Mouse (Mus musculus) embryonic facial prominence, embryonic 14.5 days (tissue): ENCODE measurements around the gene Tspan6. TPM values are rescaled to one million over a fixed set of nuclear protein-coding genes. Genes with fewer than 3 reads are reported as not detected.

Source experiments
- ATAC-seq: fragments of 200-750 bp; cut with Nextera tagmentation; 2 replicates; pipeline ENCODE4 v1.8.0; 2017; ENCODE audit warnings: low read depth, moderate number of reproducible peaks, moderate TSS enrichment
- DNase-seq: peaks from one replicate; pipeline ENCODE4 v3.0.0-alpha.2; 2015; ENCODE audit warnings: low spot score
- H3K27ac ChIP-seq: fragments of 300-500 bp; sonication (generic); replicated peaks from 2 replicates; pipeline ENCODE4 v1.5.1; 2014; ENCODE audit warnings: low read depth, mild to moderate bottlenecking, low read length, moderate library complexity
- H3K27me3 ChIP-seq: fragments of 300-500 bp; sonication (generic); replicated peaks from 2 replicates; pipeline ENCODE4 v1.6.1; 2014; ENCODE audit warnings: low read length; ENCODE audit not compliant: control insufficient read depth, insufficient read depth
- H3K36me3 ChIP-seq: fragments of 300-500 bp; sonication (generic); 2 replicates; pipeline ENCODE4 v1.6.1; 2014; ENCODE audit warnings: low read length, mixed read lengths; ENCODE audit not compliant: control insufficient read depth, insufficient read depth
- H3K4me1 ChIP-seq: fragments of 300-500 bp; sonication (generic); 2 replicates; pipeline ENCODE4 v1.6.1; 2014; ENCODE audit warnings: antibody characterized with exemption, low read length; ENCODE audit not compliant: control insufficient read depth, insufficient read depth
- H3K4me2 ChIP-seq: fragments of 300-500 bp; sonication (generic); 2 replicates; pipeline ENCODE4 v1.6.1; 2014; ENCODE audit warnings: low read depth, mild to moderate bottlenecking, low read length, moderate library complexity, mixed read lengths
- H3K4me3 ChIP-seq: fragments of 300-500 bp; sonication (generic); 2 replicates; pipeline ENCODE4 v1.5.1; 2014; ENCODE audit warnings: low read depth, mild to moderate bottlenecking, low read length
- H3K9ac ChIP-seq: fragments of 300-500 bp; sonication (generic); 2 replicates; pipeline ENCODE4 v1.6.1; 2014; ENCODE audit warnings: low read depth, mild to moderate bottlenecking, low read length, moderate library complexity, mixed read lengths
- H3K9me3 ChIP-seq: fragments of 300-500 bp; sonication (generic); 2 replicates; pipeline ENCODE4 v1.6.1; 2016; ENCODE audit warnings: low read length; ENCODE audit not compliant: control insufficient read depth
- WGBS: fragments of 180-500 bp; shearing (Covaris S2); extraction: QIAGEN DNeasy Blood & Tissue Kit; methylation state at CpG from one replicate; pipeline ENCODE4 v1.1.7; 2014; 5-methylcytosine and 5-hydroxymethylcytosine counted together
- polyA plus RNA-seq: library from polyadenylated mRNA; unstranded; fragments of >200 nt; fragmentation: Nextera tagmentation; extraction: Ambion mirVana; gene quantifications from 2 replicates; pipeline ENCODE4 v1.2.1, GENCODE M21; 2014

The Tspan6 gene
- polyA plus RNA-seq, 1 experiment from 2014 or later: 170 TPM

- no peak overlapping the region for H3K4me2 ChIP-seq
- no peak; the same call in 1 of the 2 replicates for ATAC-seq
- DNase-seq: peak; percentile 24
- WGBS: 76% methylated on average over 3 of the region's 3 CpGs
- 0 out of 2 replicates have a peak, but pooled peaks cover 9% of the 10 kb centered on the region for H3K27me3 ChIP-seq
- H3K9ac ChIP-seq: no peak overlapping the region
- H3K36me3 ChIP-seq: no peaks in the 10 kb centered on the region
- no peak overlapping the region for H3K4me3 ChIP-seq
- H3K4me1 ChIP-seq: peaks cover 11% of the 10 kb centered on the region; the same call in 1 of the 2 replicates
- no peaks in the 10 kb centered on the region for H3K9me3 ChIP-seq
- no peak overlapping the region for H3K27ac ChIP-seq
These were observed 14.8 kb upstream of the Tspan6 start for GRCm38 (mm10) chrX:133913006-133913405.

DNA sequence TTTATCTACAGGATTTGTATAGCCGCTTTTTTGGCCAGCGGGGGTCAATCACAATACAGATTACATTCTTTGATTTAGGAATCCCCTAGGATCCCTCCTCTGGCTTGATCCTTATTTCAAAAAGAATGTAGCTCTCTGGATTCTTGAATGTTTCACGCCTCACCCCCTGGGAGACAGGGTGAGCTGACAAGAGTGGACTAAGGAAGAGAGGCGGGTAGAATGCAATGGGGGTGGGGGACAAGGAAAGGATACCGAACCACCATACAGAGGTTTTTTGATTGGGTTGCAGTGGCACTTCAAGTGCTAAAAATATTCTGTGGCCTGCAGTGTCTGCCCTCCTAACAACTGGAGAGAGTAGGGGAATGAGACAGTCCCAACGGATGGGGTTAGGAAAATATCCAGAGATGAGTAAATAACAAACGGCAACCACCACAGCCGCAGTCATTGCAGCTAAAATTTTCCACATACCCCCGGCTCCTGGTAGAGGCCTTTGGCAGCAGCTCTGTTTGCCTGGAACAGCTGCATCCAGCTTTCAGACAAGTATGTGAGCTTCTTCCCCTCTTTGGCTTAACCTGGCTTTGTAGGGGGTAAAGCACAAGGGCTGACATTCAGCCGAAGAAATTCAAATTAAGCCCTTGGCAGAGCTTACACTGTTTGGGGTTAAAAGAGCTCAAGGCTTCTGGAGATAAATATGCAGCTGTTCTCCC lies 13.3 kb upstream of the Tspan6 start:
- no peaks in the 10 kb centered on the region for H3K9me3 ChIP-seq
- H3K9ac ChIP-seq: no peak overlapping the region
- H3K36me3 ChIP-seq: no peaks in the 10 kb centered on the region
- peak overlapping the region; percentile 68 for H3K27ac ChIP-seq
- H3K4me3 ChIP-seq: no peak overlapping the region
- peak; percentile 86 for ATAC-seq
- WGBS: 36% methylated on average over 10 of the region's 10 CpGs
- peak overlapping the region; percentile 3; the same call in 1 of the 2 replicates for H3K4me2 ChIP-seq
- DNase-seq: peak; percentile 89
- 0 out of 2 replicates have a peak, but pooled peaks cover 9% of the 10 kb centered on the region for H3K27me3 ChIP-seq
- peaks cover 11% of the 10 kb centered on the region; the same call in 1 of the 2 replicates for H3K4me1 ChIP-seq

DNA sequence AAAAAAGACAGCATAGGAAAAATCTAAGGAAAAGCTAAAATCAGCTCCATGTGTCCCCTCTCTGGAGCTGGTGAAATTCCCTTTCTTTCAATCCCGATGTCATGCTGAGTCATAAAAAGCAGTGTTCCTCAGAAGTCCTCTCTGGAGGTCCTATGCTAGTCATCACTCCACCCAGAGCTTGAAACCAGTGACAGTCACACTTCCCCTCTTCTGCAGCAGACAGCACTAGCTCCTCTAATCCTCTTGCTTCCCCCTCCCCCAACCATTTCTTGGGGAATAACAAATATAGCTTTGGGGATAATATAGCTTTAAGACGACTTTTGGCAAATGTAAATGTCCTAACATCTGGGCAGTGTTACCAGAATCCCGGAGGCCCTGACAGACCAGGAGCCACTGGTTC lies 10.0 kb upstream of the Tspan6 start, which contains the start of gene Srpx2:
TSS of gene Srpx2 (plus strand) at position 166 of the 400 bp plus-strand sequence.
- Histone ChIP-seq H3K9ac (no peak within 1 kb of the TSS), H3K27me3 (0 out of 2 replicates have a peak, but pooled peaks cover 5% of the 10 kb centered on the region), H3K9me3 (no peaks in the 10 kb centered on the region), H3K27ac (no peak within 1 kb of the TSS), H3K4me2 (0 out of 2 replicates have a peak within 1 kb of the TSS, but pooled peaks have one; percentile 15), H3K4me3 (0 out of 2 replicates have a peak within 1 kb of the TSS, but pooled peaks have one; percentile 8), H3K36me3 (no peaks in the 10 kb centered on the region), H3K4me1 (no peaks in the 10 kb centered on the region)
- WGBS: 30% methylated on average over 3 of the region's 3 CpGs
- DNase-seq (peak; percentile 37), ATAC-seq (no peak)

- H3K9ac ChIP-seq: no peak overlapping the region
- no peaks in the 10 kb centered on the region for H3K9me3 ChIP-seq
- no peaks in the 10 kb centered on the region for H3K27me3 ChIP-seq
- DNase-seq (no peak), ATAC-seq (no peak)
- H3K27ac ChIP-seq: no peak overlapping the region
- no peak overlapping the region for H3K4me3 ChIP-seq
- H3K4me1 ChIP-seq: no peaks in the 10 kb centered on the region
- peaks cover 10% of the 10 kb centered on the region for H3K36me3 ChIP-seq
- no peak overlapping the region for H3K4me2 ChIP-seq
- 81% methylated on average over 5 of the region's 5 CpGs for WGBS
These were observed 10.1 kb downstream of the Tspan6 start for GRCm38 (mm10) chrX:133888111-133888510.

- H3K9ac ChIP-seq: no peak overlapping the region
- no peak overlapping the region for H3K4me3 ChIP-seq
- DNase-seq: no peak
These were observed 10.9 kb downstream of the Tspan6 start for GRCm38 (mm10) chrX:133887308-133887707.

DNA sequence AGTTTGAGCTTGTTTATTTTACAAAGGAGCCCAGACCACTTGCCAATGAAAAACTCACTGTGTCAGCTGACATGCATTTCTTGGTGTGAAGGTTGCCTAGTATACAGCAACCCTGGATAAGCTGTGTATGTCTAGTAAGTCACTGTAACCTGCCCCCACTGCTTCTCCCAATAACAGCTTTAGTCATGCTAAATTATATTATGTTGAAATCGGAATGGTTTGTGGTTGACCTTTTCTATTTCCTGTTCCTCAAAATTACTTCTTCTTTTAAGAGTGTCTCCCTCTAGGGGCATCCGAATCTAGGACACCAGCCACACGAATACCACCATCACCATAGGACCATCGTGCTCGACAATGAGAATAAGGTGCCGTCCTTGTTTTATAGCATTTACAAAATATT lies 28.5 kb downstream of the Tspan6 start:
- Histone ChIP-seq H3K9me3 (no peaks in the 10 kb centered on the region), H3K36me3 (no peaks in the 10 kb centered on the region), H3K4me1 (no peaks in the 10 kb centered on the region), H3K9ac (no peak overlapping the region), H3K4me2 (no peak overlapping the region), H3K27me3 (no peaks in the 10 kb centered on the region), H3K4me3 (no peak overlapping the region), H3K27ac (no peak overlapping the region)
- ATAC-seq (no peak), DNase-seq (no peak)
- 87% methylated on average over 6 of the region's 6 CpGs for WGBS

More at GRCm38 (mm10) chrX:133887308-133887707, 10.9 kb downstream of the Tspan6 start:
- Histone ChIP-seq H3K4me2 (no peak overlapping the region), H3K27me3 (no peaks in the 10 kb centered on the region), H3K36me3 (peaks cover 10% of the 10 kb centered on the region), H3K9me3 (no peaks in the 10 kb centered on the region), H3K27ac (no peak overlapping the region), H3K4me1 (no peaks in the 10 kb centered on the region)
- WGBS: 82% methylated on average over 3 of the region's 3 CpGs
- ATAC-seq: no peak

DNA sequence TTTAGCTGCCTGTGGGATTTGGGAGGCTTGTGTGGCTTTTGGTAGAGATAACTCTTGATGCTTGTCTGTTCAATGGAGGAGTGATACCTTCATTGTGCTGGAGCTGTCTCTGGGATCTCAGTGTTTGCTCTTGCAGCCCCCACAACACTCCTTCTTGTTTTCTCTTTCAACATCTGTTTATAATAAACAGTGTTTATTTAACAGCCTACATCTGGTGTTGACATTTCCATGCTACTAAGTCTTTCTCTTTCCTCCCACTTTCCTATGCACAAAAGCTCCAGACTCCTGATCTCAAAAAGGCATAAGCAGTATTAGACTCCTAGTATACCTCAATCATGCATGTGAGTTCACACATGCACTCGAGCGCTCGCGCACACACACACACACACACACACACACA lies 44.6 kb downstream of the Tspan6 start:
- H3K36me3 ChIP-seq: no peaks in the 10 kb centered on the region

DNA sequence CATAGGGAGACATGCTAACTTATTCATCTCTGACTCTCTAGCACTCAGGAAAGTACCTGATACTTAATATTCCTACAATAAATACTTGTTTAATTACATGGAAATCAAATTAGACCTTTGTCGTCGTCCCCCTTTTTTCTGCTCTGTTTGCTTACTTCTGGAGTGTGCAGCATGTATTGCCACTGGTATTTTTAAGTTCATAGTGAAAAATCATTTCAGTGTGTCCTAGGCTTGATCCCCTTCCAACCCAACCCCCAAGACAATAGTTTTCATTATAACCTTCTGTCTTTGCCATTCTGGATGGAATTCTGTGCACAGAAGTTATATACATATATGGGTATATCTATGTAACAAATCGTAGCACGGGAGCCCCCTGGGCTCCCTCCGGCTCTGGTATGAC lies 47.5 kb downstream of the Tspan6 start, which contains the start of gene Tnmd:
TSS of gene Tnmd (plus strand) at position 301 of the 400 bp plus-strand sequence.
- H3K4me1 ChIP-seq: no peaks in the 10 kb centered on the region
- H3K9me3 ChIP-seq: no peaks in the 10 kb centered on the region
- WGBS: 58% methylated on average over 5 of the region's 5 CpGs
- no peak within 1 kb of the TSS for H3K4me3 ChIP-seq
- DNase-seq (no peak), ATAC-seq (no peak)
- H3K36me3 ChIP-seq: no peaks in the 10 kb centered on the region
- no peak within 1 kb of the TSS for H3K27ac ChIP-seq
- H3K27me3 ChIP-seq: peaks cover 6% of the 10 kb centered on the region; the same call in 1 of the 2 replicates
- no peak within 1 kb of the TSS for H3K9ac ChIP-seq
- no peak within 1 kb of the TSS for H3K4me2 ChIP-seq

More for the DNA sequence above, 44.6 kb downstream of the Tspan6 start:
- no peaks in the 10 kb centered on the region for H3K9me3 ChIP-seq
- no peak overlapping the region for H3K4me3 ChIP-seq
- DNase-seq (no peak), ATAC-seq (no peak)
- no peak overlapping the region for H3K4me2 ChIP-seq
- no peak overlapping the region for H3K9ac ChIP-seq
- H3K4me1 ChIP-seq: no peaks in the 10 kb centered on the region
- 74% methylated on average over 4 of the region's 4 CpGs for WGBS
- peaks cover 11% of the 10 kb centered on the region; the same call in 1 of the 2 replicates for H3K27me3 ChIP-seq
- no peak overlapping the region; the same call in 1 of the 2 replicates for H3K27ac ChIP-seq
